Mouse (Mus musculus): ENCODE results near the gene H2-M10.2. TPM values are rescaled to one million over a fixed set of nuclear protein-coding genes. Genes with fewer than 3 reads are reported as not detected.

Gene H2-M10.2
- total and polyA plus RNA-seq, 3 experiments = not detected

GRCm38 (mm10) chr17:36248886-36249285, 37.4 kb downstream of the H2-M10.2 start:
- Histone ChIP-seq H3K9me3 (replicated peaks; ENCODE audit: insufficient read depth, low read length) (no peaks in the 10 kb centered on the region), H3K27ac (ENCODE audit: control insufficient read depth, low read depth, low read length) (no peak overlapping the region), H3K79me2 (ENCODE audit: control insufficient read depth, insufficient read depth, low read length, poor library complexity) (no peaks in the 10 kb centered on the region), H3K9ac (ENCODE audit: control insufficient read depth, low read depth, low read length, poor library complexity, severe bottlenecking) (no peak overlapping the region), H3K27me3 (ENCODE audit: control insufficient read depth in 1 of 2, insufficient read depth in 2 of 2, low read length in 2 of 2) (no peaks in the 10 kb centered on the region; a peak in 2 of 4 replicates), H3K4me3 (ENCODE audit: control insufficient read depth in 1 of 2, insufficient read depth in 1 of 2, low read depth in 2 of 2, low read length in 2 of 2) (no peak overlapping the region), H3K4me1 (ENCODE audit: control insufficient read depth in 1 of 2, insufficient read depth in 2 of 2, low read length in 2 of 2) (no peaks in the 10 kb centered on the region), H3K36me3 (ENCODE audit: control insufficient read depth in 1 of 2, insufficient read depth in 2 of 2, low read length in 2 of 2) (no peaks in the 10 kb centered on the region)
- TF ChIP-seq MAZ (IDR thresholded peaks at IDR 0.05; ENCODE audit: low read depth, low read length) = no peak
- TF ChIP-seq ZC3H11A (IDR thresholded peaks at IDR 0.05; ENCODE audit: low read depth, low read length) = no peak
- no peak for TF ChIP-seq ZKSCAN1 (IDR thresholded peaks at IDR 0.05; ENCODE audit: low read depth, low read length)
- TF ChIP-seq NELFE (IDR thresholded peaks at IDR 0.05; ENCODE audit: low read depth, low read length) = no peak
- TF ChIP-seq HCFC1 (IDR thresholded peaks at IDR 0.05; ENCODE audit: low read depth, low read length) = no peak
- TF ChIP-seq USF2 (IDR thresholded peaks at IDR 0.05; ENCODE audit: borderline replicate concordance in 1 of 2, insufficient read depth in 1 of 2, low read depth in 1 of 2, low read length in 2 of 2) = no peak
- no peak for TF ChIP-seq CTCF (IDR thresholded peaks at IDR 0.05 in 2 of 3, conservative IDR thresholded peaks at IDR 0.05 in 1 of 3; ENCODE audit: control insufficient read depth in 1 of 3, insufficient read depth in 1 of 3, low read depth in 2 of 3, low read length in 3 of 3, poor library complexity in 1 of 3, severe bottlenecking in 1 of 3)
- TF ChIP-seq CHD1 (IDR thresholded peaks at IDR 0.05; ENCODE audit: low read depth, low read length) = no peak
- no peak for DNase-seq (ENCODE audit: low read depth, low spot score)

DNA sequence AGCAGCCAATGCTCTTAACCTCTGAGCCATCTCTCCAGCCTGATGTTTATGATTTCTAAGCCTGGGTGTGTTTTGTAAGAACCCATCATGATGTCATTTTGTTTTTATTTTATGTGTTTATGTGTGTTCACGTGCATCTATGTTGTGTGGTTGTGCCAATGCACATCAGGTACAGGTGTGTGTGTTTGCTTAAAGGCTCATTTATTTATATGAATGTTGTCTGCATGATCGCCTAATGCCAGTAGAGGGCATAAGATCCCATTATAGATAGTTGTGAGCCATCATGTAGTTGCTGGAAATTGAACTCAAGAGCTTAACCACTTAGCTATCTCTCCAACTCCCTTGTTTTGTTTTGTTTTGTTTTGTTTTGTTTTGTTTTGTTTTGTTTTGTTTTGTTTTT, 40.5 kb downstream of the H2-M10.2 start:
- no peaks in the 10 kb centered on the region for H3K9me3 ChIP-seq (replicated peaks; ENCODE audit: insufficient read depth, low read length)
- TF ChIP-seq ZNF384 (IDR thresholded peaks at IDR 0.05; ENCODE audit: low read depth, low read length) (no peak), UBTF (IDR thresholded peaks at IDR 0.05; ENCODE audit: borderline replicate concordance, insufficient read depth, low read depth, low read length) (no peak), CTCF (IDR thresholded peaks at IDR 0.05 in 2 of 3, conservative IDR thresholded peaks at IDR 0.05 in 1 of 3; ENCODE audit: control insufficient read depth in 1 of 3, insufficient read depth in 1 of 3, low read depth in 2 of 3, low read length in 3 of 3, poor library complexity in 1 of 3, severe bottlenecking in 1 of 3) (peak in 2 of 3 experiments; percentile 41 to 46; a peak in 4 of 6 replicates), ZC3H11A (IDR thresholded peaks at IDR 0.05; ENCODE audit: low read depth, low read length) (peak; percentile 4; the same call in 1 of the 2 replicates), SMC3 (IDR thresholded peaks at IDR 0.05; ENCODE audit: low read depth, low read length) (peak; percentile 36; the same call in 1 of the 2 replicates), RAD21 (IDR thresholded peaks at IDR 0.05; ENCODE audit: low read depth, low read length) (peak; percentile 35)

GRCm38 (mm10) chr17:36244031-36244430, 42.3 kb downstream of the H2-M10.2 start:
- Histone ChIP-seq H3K9me3 (replicated peaks; ENCODE audit: insufficient read depth, low read length) (no peaks in the 10 kb centered on the region), H3K27ac (ENCODE audit: control insufficient read depth, low read depth, low read length) (no peak overlapping the region), H3K4me1 (ENCODE audit: control insufficient read depth in 1 of 2, insufficient read depth in 2 of 2, low read length in 2 of 2) (no peaks in the 10 kb centered on the region; a peak in 1 of 4 replicates), H3K79me2 (ENCODE audit: control insufficient read depth, insufficient read depth, low read length, poor library complexity) (no peaks in the 10 kb centered on the region), H3K4me3 (ENCODE audit: control insufficient read depth in 1 of 2, insufficient read depth in 1 of 2, low read depth in 2 of 2, low read length in 2 of 2) (no peak overlapping the region), H3K27me3 (ENCODE audit: control insufficient read depth in 1 of 2, insufficient read depth in 2 of 2, low read length in 2 of 2) (peaks cover 12 to 14% of the 10 kb centered on the region in 2 experiments), H3K9ac (ENCODE audit: control insufficient read depth, low read depth, low read length, poor library complexity, severe bottlenecking) (no peak overlapping the region), H3K36me3 (ENCODE audit: control insufficient read depth in 1 of 2, insufficient read depth in 2 of 2, low read length in 2 of 2) (peaks cover 0 to 3% of the 10 kb centered on the region in 2 experiments; a peak in 1 of 4 replicates)
- TF ChIP-seq TCF12 (IDR thresholded peaks at IDR 0.05; ENCODE audit: low read depth, low read length) (no peak), CTCF (IDR thresholded peaks at IDR 0.05 in 2 of 3, conservative IDR thresholded peaks at IDR 0.05 in 1 of 3; ENCODE audit: control insufficient read depth in 1 of 3, insufficient read depth in 1 of 3, low read depth in 2 of 3, low read length in 3 of 3, poor library complexity in 1 of 3, severe bottlenecking in 1 of 3) (peak in 1 of 3 experiments; percentile 27; a peak in 2 of 6 replicates)
- DNase-seq (ENCODE audit: low read depth, low spot score) = no peak

More for the DNA sequence above, 40.5 kb downstream of the H2-M10.2 start:
- H3K9ac ChIP-seq (ENCODE audit: control insufficient read depth, low read depth, low read length, poor library complexity, severe bottlenecking) = no peak overlapping the region
- H3K36me3 ChIP-seq (ENCODE audit: control insufficient read depth in 1 of 2, insufficient read depth in 2 of 2, low read length in 2 of 2) = peaks cover 0 to 3% of the 10 kb centered on the region in 2 experiments; a peak in 1 of 4 replicates
- H3K27me3 ChIP-seq (ENCODE audit: control insufficient read depth in 1 of 2, insufficient read depth in 2 of 2, low read length in 2 of 2) = peaks cover 5 to 10% of the 10 kb centered on the region in 2 experiments
- H3K27ac ChIP-seq (ENCODE audit: control insufficient read depth, low read depth, low read length) = no peak overlapping the region
- no peaks in the 10 kb centered on the region; a peak in 1 of 4 replicates for H3K4me1 ChIP-seq (ENCODE audit: control insufficient read depth in 1 of 2, insufficient read depth in 2 of 2, low read length in 2 of 2)
- peak; percentile 44 for DNase-seq (ENCODE audit: low read depth, low spot score)
- H3K4me3 ChIP-seq (ENCODE audit: control insufficient read depth in 1 of 2, insufficient read depth in 1 of 2, low read depth in 2 of 2, low read length in 2 of 2) = no peak overlapping the region
- H3K79me2 ChIP-seq (ENCODE audit: control insufficient read depth, insufficient read depth, low read length, poor library complexity) = no peaks in the 10 kb centered on the region
